Mouse (Mus musculus) heart, adult 2 months (tissue): ENCODE data around the gene Ppp1r36. TPM values are rescaled to one million over a fixed set of nuclear protein-coding genes. Genes with fewer than 3 reads are reported as not detected.
A peak's percentile ranks its signal among the peaks of the same experiment; 100 is the strongest.

Experiments used
- DNase-seq, 2 experiments: peaks; one replicate each; pipeline ENCODE4 v3.0.0; 2021
- H3K27ac ChIP-seq: fragments of 200-600 bp; 2 replicates; pipeline ENCODE4 v1.8.1; 2022
- H3K27me3 ChIP-seq: fragments of 200-500 bp; 2 replicates; pipeline ENCODE4 v1.6.1; 2012; ENCODE audit warnings: mild to moderate bottlenecking, low read length, inconsistent platforms, mixed read lengths; ENCODE audit not compliant: control insufficient read depth, insufficient read depth
- H3K36me3 ChIP-seq: fragments of 200-500 bp; 2 replicates; pipeline ENCODE4 v1.6.1; 2012; ENCODE audit warnings: low read length, inconsistent platforms; ENCODE audit not compliant: control insufficient read depth, insufficient read depth
- H3K4me1 ChIP-seq: fragments of 200-500 bp; 2 replicates; pipeline ENCODE4 v1.6.1; 2011; ENCODE audit warnings: low read length; ENCODE audit not compliant: control insufficient read depth, insufficient read depth
- H3K4me3 ChIP-seq: fragments of 200-600 bp; 2 replicates; pipeline ENCODE4 v1.8.1; 2022
- H3K79me2 ChIP-seq: fragments of 200-500 bp; replicated peaks from 2 replicates; pipeline ENCODE4 v1.6.1; 2012; ENCODE audit warnings: mild to moderate bottlenecking, inconsistent platforms, low read length, moderate library complexity, mixed read lengths; ENCODE audit not compliant: control insufficient read depth, insufficient read depth
- H3K9ac ChIP-seq: fragments of 200-500 bp; 2 replicates; pipeline ENCODE4 v1.6.1; 2012; ENCODE audit warnings: low read depth, mild to moderate bottlenecking, control low read depth, inconsistent platforms, low read length, mixed read lengths
- CTCF ChIP-seq: fragments of 200-600 bp; IDR thresholded peaks from 2 replicates; pipeline ENCODE4 v1.8.1; 2022; ENCODE audit warnings: antibody characterized with exemption, mild to moderate bottlenecking, moderate library complexity
- EP300 ChIP-seq: fragments of 200-500 bp; IDR thresholded peaks from 2 replicates; pipeline ENCODE4 v1.6.1; 2011; ENCODE audit warnings: low read depth, low read length, control low read depth; ENCODE audit not compliant: insufficient read depth
- POLR2A ChIP-seq: fragments of 200-500 bp; IDR thresholded peaks from 2 replicates; pipeline ENCODE4 v1.6.1; 2011; ENCODE audit warnings: mild to moderate bottlenecking, low read depth, low read length, control low read depth; ENCODE audit not compliant: insufficient read depth
- WGBS: fragments of 180-500 bp; shearing (Covaris S2); methylation state at CpG from one replicate; pipeline ENCODE4 v1.1.7; 2018; 5-methylcytosine and 5-hydroxymethylcytosine counted together
- intact Hi-C: fragments of 180-260 bp; cut with DNase I; formaldehyde crosslinking; loops from one replicate; pipeline ENCODE4 v1.15.1; 2025
- polyA plus RNA-seq: library from polyadenylated mRNA; depleted of rRNA; stranded (reverse); fragments of >200 nt; gene quantifications from 2 replicates; pipeline ENCODE4 v1.2.3, GENCODE M21; 2012; rRNA removed
- total RNA-seq, 2 experiments: library from RNA; stranded (reverse); gene quantifications; 2 replicates each; pipeline ENCODE4 v1.2.3; 2021

Ppp1r36 gene
- total and polyA plus RNA-seq, 3 experiments: 0.14 to 0.41 (median 0.16) TPM

GRCm38 (mm10) chr12:76482446-76482845 lies 65.1 kb downstream of the Ppp1r36 start:
- WGBS: 82% methylated on average over 2 of the region's 2 CpGs
- Histone ChIP-seq H3K36me3 (no peaks in the 10 kb centered on the region; the same call in 1 of the 2 replicates), H3K4me1 (peaks cover 21% of the 10 kb centered on the region), H3K27ac (no peak overlapping the region), H3K9ac (no peak overlapping the region), H3K4me3 (no peak overlapping the region), H3K79me2 (no peaks in the 10 kb centered on the region), H3K27me3 (no peaks in the 10 kb centered on the region)
- intact Hi-C loops: no loop called here
- peak in 1 of 2 experiments; percentile 37 for DNase-seq
- no peak for TF ChIP-seq POLR2A
- TF ChIP-seq EP300: no peak
- no peak for TF ChIP-seq CTCF

- DNase-seq: no peak
- H3K79me2 ChIP-seq: no peaks in the 10 kb centered on the region
- TF ChIP-seq EP300 (no peak), POLR2A (no peak), CTCF (no peak)
- no peak overlapping the region for H3K4me3 ChIP-seq
- H3K36me3 ChIP-seq: no peaks in the 10 kb centered on the region; the same call in 1 of the 2 replicates
- peaks cover 19% of the 10 kb centered on the region for H3K4me1 ChIP-seq
- intact Hi-C loops: no loop called here
- WGBS: 88% methylated on average over 2 of the region's 2 CpGs
- no peak overlapping the region for H3K9ac ChIP-seq
- no peak overlapping the region for H3K27ac ChIP-seq
- H3K27me3 ChIP-seq: no peaks in the 10 kb centered on the region
These were observed 65.6 kb downstream of the Ppp1r36 start for GRCm38 (mm10) chr12:76482948-76483347.

- no peak for TF ChIP-seq CTCF
- TF ChIP-seq POLR2A: no peak
- TF ChIP-seq EP300: no peak
- no peak overlapping the region for H3K4me3 ChIP-seq
- H3K4me1 ChIP-seq: peaks cover 7% of the 10 kb centered on the region
- 42% methylated on average over 4 of the region's 4 CpGs for WGBS
- peak overlapping the region; percentile 0; the same call in 1 of the 2 replicates for H3K27ac ChIP-seq
- H3K79me2 ChIP-seq: no peaks in the 10 kb centered on the region
- no peak for DNase-seq
- no peaks in the 10 kb centered on the region; the same call in 1 of the 2 replicates for H3K36me3 ChIP-seq
- H3K27me3 ChIP-seq: no peaks in the 10 kb centered on the region
- H3K9ac ChIP-seq: no peak overlapping the region
- intact Hi-C loops: no loop called here
These were observed 67.5 kb downstream of the Ppp1r36 start for GRCm38 (mm10) chr12:76484881-76485280.

- Histone ChIP-seq H3K27me3 (no peaks in the 10 kb centered on the region), H3K27ac (no peak overlapping the region), H3K36me3 (no peaks in the 10 kb centered on the region), H3K79me2 (no peaks in the 10 kb centered on the region), H3K4me3 (no peak overlapping the region), H3K4me1 (peaks cover 2% of the 10 kb centered on the region), H3K9ac (no peak overlapping the region)
- intact Hi-C loops: no loop called here
- WGBS: 52% methylated on average over 11 of the region's 11 CpGs
- TF ChIP-seq POLR2A (no peak), CTCF (no peak), EP300 (no peak)
- no peak for DNase-seq
These were observed 68.0 kb downstream of the Ppp1r36 start for GRCm38 (mm10) chr12:76485381-76485780.

GRCm38 (mm10) chr12:76486943-76487342 lies 69.6 kb downstream of the Ppp1r36 start:
- no peaks in the 10 kb centered on the region for H3K79me2 ChIP-seq
- no peak overlapping the region for H3K9ac ChIP-seq
- H3K27me3 ChIP-seq: no peaks in the 10 kb centered on the region
- H3K36me3 ChIP-seq: no peaks in the 10 kb centered on the region
- no peak overlapping the region for H3K4me3 ChIP-seq
- 44% methylated on average over 9 of the region's 9 CpGs for WGBS
- H3K27ac ChIP-seq: peak overlapping the region; percentile 20; the same call in 1 of the 2 replicates
- TF ChIP-seq POLR2A (no peak), EP300 (no peak), CTCF (no peak)
- intact Hi-C loops: no loop called here
- no peak for DNase-seq
- no peaks in the 10 kb centered on the region; the same call in none of the 2 replicates for H3K4me1 ChIP-seq

Other genes with a start within 250 kb of the Ppp1r36 start
- gene Esr2, start 240.3 kb upstream of the Ppp1r36 start, total RNA-seq: not detected
- 0.06 and 0.18 TPM in 2 replicates for gene Esr2, start 240.3 kb upstream of the Ppp1r36 start, polyA plus RNA-seq
- gene Tex21, start 170.8 kb upstream of the Ppp1r36 start, total RNA-seq: not detected
- gene Tex21, start 170.8 kb upstream of the Ppp1r36 start, polyA plus RNA-seq: not detected in 2 replicates
- 10 to 100 TPM; 27.4 to 30.2 TPM for gene Mthfd1, start 162.2 kb upstream of the Ppp1r36 start, total RNA-seq
- 16.9 and 25.6 TPM in 2 replicates for gene Mthfd1, start 162.2 kb upstream of the Ppp1r36 start, polyA plus RNA-seq
- gene Akap5, start 92.6 kb upstream of the Ppp1r36 start, total RNA-seq: 1 to 10 TPM; 1.0 to 1.7 TPM
- gene Akap5, start 92.6 kb upstream of the Ppp1r36 start, polyA plus RNA-seq: 1.1 and 2.3 TPM in 2 replicates
- gene Zbtb25, start 47.9 kb upstream of the Ppp1r36 start, total RNA-seq: 1 to 10 TPM; 6.8 to 7.9 TPM
- gene Zbtb25, start 47.9 kb upstream of the Ppp1r36 start, polyA plus RNA-seq: 6.0 and 13.4 TPM in 2 replicates
- gene Zbtb1, start 47.3 kb upstream of the Ppp1r36 start, total RNA-seq: 1 to 10 TPM; 3.0 to 3.9 TPM
- gene Zbtb1, start 47.3 kb upstream of the Ppp1r36 start, polyA plus RNA-seq: 1.1 and 2.3 TPM in 2 replicates
- gene Hspa2, start 13.4 kb upstream of the Ppp1r36 start, total RNA-seq: 1 to 10 TPM; 5.0 to 5.1 TPM
- gene Hspa2, start 13.4 kb upstream of the Ppp1r36 start, polyA plus RNA-seq: 6.6 and 7.7 TPM in 2 replicates
- 10 to 100 TPM; 11.6 to 13.6 TPM for gene Plekhg3, start 113.4 kb downstream of the Ppp1r36 start, total RNA-seq
- gene Plekhg3, start 113.4 kb downstream of the Ppp1r36 start, polyA plus RNA-seq: 12.9 and 16.8 TPM in 2 replicates